Mouse (Mus musculus): Measurements from ENCODE around the gene Ikzf2.

Gene Ikzf2

DNA sequence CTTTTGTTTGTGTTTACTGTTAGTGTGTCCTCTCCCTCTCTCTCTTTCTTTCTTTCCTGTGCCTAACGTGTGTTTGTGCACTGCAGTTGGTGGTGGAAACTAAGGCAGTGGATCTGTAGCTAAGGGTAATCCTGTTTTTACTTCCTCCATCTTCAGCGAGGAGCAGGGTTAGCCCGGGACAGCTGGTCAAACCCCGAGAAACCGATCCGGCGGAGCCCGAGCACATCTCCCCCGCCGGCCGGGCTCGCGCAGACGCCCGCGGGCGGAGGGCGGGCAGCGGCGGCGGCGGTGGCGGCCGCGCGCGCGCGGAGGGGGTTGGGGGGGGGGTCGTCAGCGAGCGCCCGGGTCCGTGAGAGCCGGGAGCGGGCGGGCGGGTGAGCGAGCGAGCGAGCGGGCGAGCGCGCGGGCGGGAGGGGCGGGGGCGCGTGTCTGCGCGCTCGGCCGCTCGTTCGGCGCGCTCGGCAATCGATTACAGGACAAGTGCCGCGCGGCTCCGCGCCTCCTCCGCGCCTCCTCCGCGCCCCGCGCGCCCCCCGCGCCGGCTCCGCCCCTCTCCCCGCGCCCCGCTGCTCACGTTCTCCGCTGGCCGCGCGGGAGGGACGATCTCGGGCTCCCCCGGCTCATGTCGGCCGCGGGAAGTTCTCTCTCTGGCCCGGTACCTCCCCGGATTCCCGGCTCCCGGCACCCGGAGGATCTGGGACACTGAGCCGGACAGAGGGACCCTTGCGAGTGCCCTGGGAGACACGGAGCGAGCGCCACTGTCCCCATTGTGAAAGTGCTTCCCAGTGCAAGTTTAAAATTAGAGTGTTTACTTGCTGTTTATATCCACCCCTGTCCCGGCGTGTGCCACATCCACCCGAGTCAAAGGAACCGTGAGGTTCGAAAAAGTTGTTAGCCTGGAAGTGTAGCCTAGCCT, at the start of gene Ikzf2:
Gene Ikzf2 (minus strand): TSS at position 170 of the 916 bp plus-strand sequence.
- peak; percentile 63 for DNase-seq (ENCODE audit: low read depth, low spot score)

- no peak for DNase-seq (ENCODE audit: low read depth, low spot score)
Observed at GRCm38 (mm10) chr1:69729729-69730128, 42.7 kb upstream of the Ikzf2 start.

GRCm38 (mm10) chr1:69729031-69729679, 42.1 kb upstream of the Ikzf2 start:
- no peak for DNase-seq (ENCODE audit: low read depth, low spot score)

DNA sequence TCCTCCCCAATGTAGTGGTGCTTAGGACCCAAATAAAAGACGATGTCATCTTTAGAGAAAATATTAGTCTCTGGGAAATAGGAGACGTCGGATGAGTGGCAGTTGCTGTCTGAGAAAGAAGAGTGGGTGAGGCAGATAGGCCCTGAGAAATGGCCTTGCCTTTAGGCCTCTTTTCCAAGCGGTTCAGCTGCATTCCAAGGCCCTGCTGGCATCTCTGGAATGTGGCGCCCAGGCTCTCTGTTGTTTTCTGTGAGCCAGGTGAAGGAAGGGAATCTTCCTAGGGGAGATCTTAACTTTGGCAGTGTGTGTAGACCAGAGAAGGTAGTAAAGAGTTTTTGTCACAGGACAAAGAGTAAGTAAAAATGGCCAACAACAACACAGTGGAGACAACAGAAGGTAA, 40.9 kb upstream of the Ikzf2 start:
- DNase-seq (ENCODE audit: low read depth, low spot score) = peak; percentile 24

GRCm38 (mm10) chr1:69717107-69717506, 30.1 kb upstream of the Ikzf2 start:
- no peak for DNase-seq (ENCODE audit: low read depth, low spot score)

- DNase-seq (ENCODE audit: low read depth, low spot score) = no peak
Observed at GRCm38 (mm10) chr1:69708571-69708970, 21.5 kb upstream of the Ikzf2 start.

GRCm38 (mm10) chr1:69703506-69704156, 16.6 kb upstream of the Ikzf2 start:
- DNase-seq (ENCODE audit: low read depth, low spot score) = no peak

DNA sequence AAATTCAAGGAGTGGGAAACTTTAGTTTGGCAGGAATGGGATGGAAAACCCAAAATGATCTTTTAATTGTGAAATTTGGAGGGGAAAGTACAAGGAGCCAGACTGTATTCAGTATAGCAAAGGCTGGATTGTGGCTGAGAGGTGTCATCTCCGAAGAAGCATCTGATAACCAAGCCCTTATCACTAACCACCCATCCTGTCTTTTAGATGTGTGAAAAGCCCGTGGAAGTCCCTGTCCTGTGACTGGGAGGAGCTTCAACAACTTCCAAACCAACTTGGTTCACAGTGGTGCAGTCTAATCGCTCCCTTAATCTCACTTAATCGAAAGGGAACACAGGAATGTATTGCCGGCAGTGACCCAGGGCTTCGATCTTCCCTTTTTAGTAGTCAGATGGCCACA, 4.9 kb upstream of the Ikzf2 start:
- no peak for DNase-seq (ENCODE audit: low read depth, low spot score)

GRCm38 (mm10) chr1:69688961-69689360, 1.9 kb upstream of the Ikzf2 start:
- DNase-seq (ENCODE audit: low read depth, low spot score) = peak; percentile 86

GRCm38 (mm10) chr1:69688118-69688517, 1.1 kb upstream of the Ikzf2 start:
- peak; percentile 60 for DNase-seq (ENCODE audit: low read depth, low spot score)

GRCm38 (mm10) chr1:69686741-69687075, 337 bp downstream of the Ikzf2 start:
- DNase-seq (ENCODE audit: low read depth, low spot score) = no peak

DNA sequence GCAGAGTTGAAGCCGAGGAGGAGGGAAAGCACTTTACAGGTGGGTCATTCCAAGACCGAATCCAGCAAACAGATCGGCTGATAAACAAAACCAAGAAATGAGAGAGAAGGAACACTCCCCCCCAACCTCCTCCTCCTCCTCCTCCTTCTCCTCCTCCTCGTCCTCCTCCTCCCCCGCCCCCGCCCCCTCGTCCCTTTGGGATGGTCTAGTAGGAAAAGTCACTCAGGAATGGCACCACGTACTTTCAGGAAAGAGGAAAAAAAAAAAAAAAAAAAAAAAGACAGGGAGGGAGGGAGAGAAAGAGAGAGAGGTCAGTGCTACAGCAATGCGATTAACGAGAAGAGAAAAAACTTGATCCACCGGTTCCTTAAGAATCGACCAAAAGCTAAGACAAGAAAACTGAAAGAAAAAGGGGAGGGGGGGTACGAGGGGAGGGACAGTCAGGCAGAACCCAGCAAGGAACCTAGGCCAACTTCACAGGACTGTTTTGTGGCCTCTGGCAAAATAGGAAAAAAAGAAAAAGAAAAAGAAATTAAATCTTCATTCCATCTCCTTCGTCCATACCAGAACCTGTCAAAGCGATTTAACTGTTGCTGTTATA, 1.1 kb downstream of the Ikzf2 start:
- DNase-seq (ENCODE audit: low read depth, low spot score) = peak; percentile 40

- peak; percentile 35 for DNase-seq (ENCODE audit: low read depth, low spot score)
Observed at GRCm38 (mm10) chr1:69685049-69685889, 1.8 kb downstream of the Ikzf2 start.

GRCm38 (mm10) chr1:69684280-69685040, 2.6 kb downstream of the Ikzf2 start:
- peak; percentile 20 for DNase-seq (ENCODE audit: low read depth, low spot score)

GRCm38 (mm10) chr1:69683851-69684250, 3.2 kb downstream of the Ikzf2 start:
- DNase-seq (ENCODE audit: low read depth, low spot score) = no peak

- DNase-seq (ENCODE audit: low read depth, low spot score) = no peak
Observed at GRCm38 (mm10) chr1:69683058-69683457, 4.0 kb downstream of the Ikzf2 start.

DNA sequence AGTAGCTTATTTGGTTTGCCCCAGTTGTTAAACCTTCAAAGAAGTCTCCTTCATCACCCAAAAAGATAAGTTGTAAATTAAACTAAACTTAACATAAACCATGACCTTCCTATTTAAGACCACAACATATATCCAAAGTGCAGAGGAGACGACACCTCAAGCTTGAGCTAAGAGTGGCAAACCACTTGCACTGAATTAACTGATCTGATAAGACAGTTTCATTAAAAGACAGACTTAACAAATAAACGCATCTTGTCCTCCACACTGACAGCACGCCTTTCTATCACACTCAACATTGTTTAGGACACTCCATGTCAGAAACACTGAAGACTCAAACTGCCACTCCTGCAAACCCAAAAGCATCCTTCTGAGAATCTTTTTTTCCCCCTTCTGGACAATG, 4.8 kb downstream of the Ikzf2 start:
- peak; percentile 25 for DNase-seq (ENCODE audit: low read depth, low spot score)

GRCm38 (mm10) chr1:69681003-69681402, 6.0 kb downstream of the Ikzf2 start:
- peak; percentile 17 for DNase-seq (ENCODE audit: low read depth, low spot score)

DNA sequence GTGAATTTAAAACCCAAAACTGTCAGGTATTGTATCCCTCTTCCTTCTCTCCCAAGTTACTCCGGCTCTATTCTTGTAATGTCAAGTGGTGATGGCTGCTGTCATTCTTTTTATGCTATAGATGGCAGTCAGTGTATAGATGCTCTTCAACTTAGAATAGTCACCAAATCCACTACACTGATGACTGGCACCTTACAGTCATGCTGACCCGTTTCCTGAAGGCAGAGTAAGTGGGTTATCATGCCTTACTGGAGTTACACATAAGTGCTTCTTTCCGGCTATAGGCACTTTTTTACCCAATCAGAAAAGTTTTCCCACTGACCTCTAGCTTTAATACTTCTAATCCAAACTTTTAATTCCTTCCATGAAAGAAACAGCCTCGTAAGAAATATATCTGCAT, 6.5 kb downstream of the Ikzf2 start:
- no peak for DNase-seq (ENCODE audit: low read depth, low spot score)

DNA sequence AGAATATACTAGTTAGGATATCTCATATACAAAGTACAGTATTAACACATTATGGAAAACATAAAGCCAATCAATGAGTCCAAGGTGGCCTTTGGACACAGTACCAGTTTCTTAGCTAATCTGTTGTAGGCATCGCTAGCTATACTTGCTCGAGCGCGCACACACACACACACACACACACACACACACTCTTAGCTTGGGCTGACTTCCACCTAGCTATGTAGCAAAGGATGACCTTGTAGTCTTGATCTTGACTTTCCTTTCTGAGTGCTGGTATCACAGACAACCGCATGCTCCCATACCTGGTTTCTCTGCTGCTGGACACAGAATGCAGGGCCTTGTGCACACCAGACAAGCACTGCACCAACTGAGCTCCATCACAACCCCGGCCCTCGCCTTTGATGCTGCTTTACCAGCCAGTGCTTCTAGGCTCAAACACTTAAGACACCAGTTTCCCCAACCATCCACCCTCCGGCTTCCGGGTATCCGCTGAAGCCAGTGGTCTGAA, 17.1 kb downstream of the Ikzf2 start:
- no peak for DNase-seq (ENCODE audit: low read depth, low spot score)
